Mouse (Mus musculus) intestine, postnatal 0 days (tissue): ENCODE results near the gene Ccdc62. TPM values are rescaled to one million over a fixed set of nuclear protein-coding genes. Genes with fewer than 3 reads are reported as not detected.

ENCODE experiments used
- ATAC-seq: fragments of 200-750 bp; cut with Nextera tagmentation; 2 replicates; pipeline ENCODE4 v1.8.0; 2017; ENCODE audit warnings: mild to moderate bottlenecking, moderate TSS enrichment, moderate library complexity
- H3K27ac ChIP-seq: fragments of 300-500 bp; sonication (generic); 2 replicates; pipeline ENCODE4 v1.5.1; 2014; ENCODE audit warnings: mild to moderate bottlenecking, low read depth, low read length, moderate library complexity
- H3K27me3 ChIP-seq: fragments of 300-500 bp; sonication (generic); replicated peaks from 2 replicates; pipeline ENCODE4 v1.6.1; 2014; ENCODE audit warnings: low read length, mixed read lengths; ENCODE audit not compliant: control insufficient read depth, insufficient read depth
- H3K36me3 ChIP-seq: fragments of 300-500 bp; sonication (generic); 2 replicates; pipeline ENCODE4 v1.6.1; 2014; ENCODE audit warnings: mild to moderate bottlenecking, moderate library complexity; ENCODE audit not compliant: control insufficient read depth, insufficient read depth
- H3K4me1 ChIP-seq: fragments of 300-500 bp; sonication (generic); replicated peaks from 2 replicates; pipeline ENCODE4 v1.6.1; 2014; ENCODE audit warnings: antibody characterized with exemption, low read length, mixed read lengths; ENCODE audit not compliant: control insufficient read depth, insufficient read depth
- H3K4me2 ChIP-seq: fragments of 300-500 bp; sonication (generic); replicated peaks from 2 replicates; pipeline ENCODE4 v1.6.1; 2014; ENCODE audit warnings: low read depth, mild to moderate bottlenecking, moderate library complexity
- H3K4me3 ChIP-seq: fragments of 300-500 bp; sonication (generic); 2 replicates; pipeline ENCODE4 v1.5.1; 2014; ENCODE audit warnings: low read depth, low read length
- H3K9ac ChIP-seq: fragments of 300-500 bp; sonication (generic); 2 replicates; pipeline ENCODE4 v1.6.1; 2014; ENCODE audit warnings: mild to moderate bottlenecking, low read depth, low read length
- H3K9me3 ChIP-seq: fragments of 300-500 bp; sonication (generic); 2 replicates; pipeline ENCODE4 v1.6.1; 2016; ENCODE audit warnings: mixed run types; ENCODE audit not compliant: control insufficient read depth
- CTCF ChIP-seq: sonication (generic); IDR thresholded peaks from 2 replicates; pipeline ENCODE4 v1.5.1; 2016; ENCODE audit warnings: low read depth, mild to moderate bottlenecking, control low read depth, antibody characterized with exemption, moderate library complexity
- WGBS: fragments of 180-500 bp; shearing (Covaris S2); extraction: QIAGEN DNeasy Blood & Tissue Kit; methylation state at CpG from one replicate; pipeline ENCODE4 v1.1.7; 2014; 5-methylcytosine and 5-hydroxymethylcytosine counted together
- polyA plus RNA-seq: library from polyadenylated mRNA; unstranded; fragments of >200 nt; fragmentation: Nextera tagmentation; extraction: Ambion mirVana; gene quantifications from 2 replicates; pipeline ENCODE4 v1.2.1, GENCODE M21; 2015

The Ccdc62 gene
- polyA plus RNA-seq, 1 experiment from 2014 or later: 3.8 TPM

- Histone ChIP-seq H3K9me3 (no peaks in the 10 kb centered on the region), H3K4me1 (peaks cover 15% of the 10 kb centered on the region; the same call in 1 of the 2 replicates), H3K36me3 (no peaks in the 10 kb centered on the region), H3K27ac (no peak overlapping the region; the same call in 1 of the 2 replicates), H3K9ac (no peak overlapping the region), H3K4me2 (no peak overlapping the region), H3K4me3 (no peak overlapping the region), H3K27me3 (no peaks in the 10 kb centered on the region)
- 75% methylated on average over 18 of the region's 18 CpGs for WGBS
- no peak for ATAC-seq
- TF ChIP-seq CTCF: no peak
Measured at GRCm38 (mm10) chr5:123979221-123979979, 48.9 kb downstream of the Ccdc62 start.

DNA sequence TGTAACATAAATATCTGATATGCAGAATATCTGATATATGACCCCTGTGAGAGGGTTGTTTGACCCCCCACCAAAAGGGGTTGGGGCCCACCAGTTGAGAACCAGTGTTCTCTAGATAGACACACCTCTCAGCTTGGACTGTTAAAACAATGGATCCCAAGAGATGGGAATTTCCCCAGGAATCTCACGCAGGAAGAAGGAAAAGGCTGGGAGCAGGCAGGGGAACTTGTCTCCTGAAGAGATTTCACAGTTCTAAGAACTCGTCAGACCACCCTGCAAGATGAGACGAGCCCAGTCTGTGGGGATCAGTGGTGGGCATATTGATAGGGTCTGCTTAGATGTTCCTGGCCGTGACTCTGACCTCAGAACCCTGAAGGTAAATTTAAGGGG, 49.5 kb downstream of the Ccdc62 start:
- Histone ChIP-seq H3K9me3 (no peaks in the 10 kb centered on the region), H3K27me3 (no peaks in the 10 kb centered on the region), H3K36me3 (no peaks in the 10 kb centered on the region), H3K9ac (no peak overlapping the region), H3K4me1 (peaks cover 15% of the 10 kb centered on the region; the same call in 1 of the 2 replicates), H3K4me3 (no peak overlapping the region), H3K27ac (no peak overlapping the region), H3K4me2 (no peak overlapping the region)
- TF ChIP-seq CTCF: no peak
- no peak for ATAC-seq
- WGBS: 61% methylated on average over 4 of the region's 4 CpGs

DNA sequence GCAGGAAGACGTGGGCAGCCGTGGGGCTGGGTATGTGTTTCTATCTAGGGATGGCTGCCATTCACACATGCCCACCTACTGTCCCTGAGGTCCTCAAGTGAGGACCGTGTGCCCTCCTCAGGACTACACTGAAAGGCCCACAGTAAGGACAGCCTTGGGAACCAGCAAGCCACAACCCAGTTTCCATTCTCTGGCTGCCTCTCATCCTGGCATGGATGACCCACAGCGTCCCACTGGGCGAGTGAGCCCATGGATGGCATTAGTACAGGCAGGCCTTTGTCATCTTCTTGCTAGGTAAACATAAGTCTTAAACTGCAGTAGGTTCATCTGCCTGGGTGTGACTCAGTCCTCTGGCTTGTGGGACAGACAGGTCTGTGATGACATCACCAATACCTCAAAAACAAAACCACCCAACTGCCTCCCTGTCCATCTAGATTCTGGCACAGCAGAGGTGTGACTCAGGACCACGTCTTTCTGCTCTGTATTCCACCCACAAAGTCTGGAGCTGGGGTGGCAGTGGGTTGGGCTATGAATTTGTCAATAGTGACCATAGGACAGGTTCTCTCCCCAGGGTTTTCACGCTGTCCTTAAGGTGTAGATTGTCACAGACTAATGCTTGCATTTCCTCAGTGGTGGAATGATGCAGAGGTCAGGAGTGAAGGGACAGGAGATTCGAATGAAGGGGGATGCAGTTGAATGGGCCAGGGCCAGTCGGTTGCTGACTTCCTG, 50.2 kb downstream of the Ccdc62 start:
- 73% methylated on average over 9 of the region's 9 CpGs for WGBS
- Histone ChIP-seq H3K4me3 (no peak overlapping the region), H3K27ac (no peak overlapping the region), H3K27me3 (no peaks in the 10 kb centered on the region), H3K9ac (no peak overlapping the region), H3K4me2 (no peak overlapping the region), H3K4me1 (peaks cover 15% of the 10 kb centered on the region; the same call in 1 of the 2 replicates), H3K9me3 (no peaks in the 10 kb centered on the region), H3K36me3 (no peaks in the 10 kb centered on the region)
- TF ChIP-seq CTCF: no peak
- ATAC-seq: no peak

DNA sequence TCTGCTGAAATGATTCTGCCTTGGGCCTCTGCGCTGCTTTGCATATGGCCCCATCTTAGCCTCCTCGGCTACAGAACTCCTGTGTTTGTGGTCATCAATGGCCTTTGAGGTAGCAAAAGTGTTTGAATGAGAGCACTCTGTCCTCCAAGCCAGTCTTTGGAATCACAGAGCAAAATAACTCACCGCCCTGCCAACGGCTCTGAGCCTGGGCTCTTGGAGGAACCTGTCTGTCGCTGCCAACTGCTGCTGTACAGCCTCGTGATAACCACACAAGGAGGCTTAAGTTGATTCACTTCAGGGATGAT, 50.7 kb downstream of the Ccdc62 start:
- TF ChIP-seq CTCF: no peak
- Histone ChIP-seq H3K36me3 (no peaks in the 10 kb centered on the region), H3K4me1 (peaks cover 15% of the 10 kb centered on the region; the same call in 1 of the 2 replicates), H3K27ac (no peak overlapping the region), H3K4me3 (no peak overlapping the region), H3K27me3 (no peaks in the 10 kb centered on the region), H3K9me3 (no peaks in the 10 kb centered on the region), H3K4me2 (no peak overlapping the region), H3K9ac (no peak overlapping the region)
- ATAC-seq: no peak
- WGBS: 59% methylated on average over 6 of the region's 6 CpGs

DNA sequence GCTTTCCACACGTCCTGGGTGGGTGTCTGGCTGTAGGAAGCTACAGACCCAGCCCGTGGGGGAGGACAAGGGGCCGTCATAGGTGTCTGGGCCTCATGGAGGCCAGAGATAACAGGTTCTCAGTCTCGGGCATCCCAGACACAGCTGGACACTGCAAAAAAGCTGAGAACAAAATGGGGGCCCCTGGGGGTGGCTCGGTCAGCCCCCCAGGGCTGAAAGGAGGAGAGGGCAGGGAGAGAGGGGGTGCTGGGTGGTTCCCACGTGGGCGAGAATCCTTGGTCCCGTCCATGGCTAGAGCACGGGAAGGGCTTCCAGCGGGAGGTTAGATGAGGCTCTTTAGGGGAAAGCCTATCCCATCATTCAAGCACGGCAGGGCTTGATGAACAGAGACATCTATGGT, 52.4 kb downstream of the Ccdc62 start:
- 63% methylated on average over 11 of the region's 11 CpGs for WGBS

GRCm38 (mm10) chr5:123985434-123985833, 55.0 kb downstream of the Ccdc62 start:
- no peak for ATAC-seq
- Histone ChIP-seq H3K9me3 (no peaks in the 10 kb centered on the region), H3K4me3 (no peak overlapping the region), H3K27me3 (no peaks in the 10 kb centered on the region), H3K4me2 (no peak overlapping the region), H3K36me3 (peaks cover 8% of the 10 kb centered on the region; the same call in 1 of the 2 replicates), H3K4me1 (peaks cover 11% of the 10 kb centered on the region), H3K27ac (no peak overlapping the region), H3K9ac (no peak overlapping the region)
- TF ChIP-seq CTCF: no peak
- 71% methylated on average over 9 of the region's 9 CpGs for WGBS

More for the DNA sequence above, 52.4 kb downstream of the Ccdc62 start:
- Histone ChIP-seq H3K27ac (no peak overlapping the region), H3K4me1 (peaks cover 11% of the 10 kb centered on the region), H3K9ac (no peak overlapping the region), H3K9me3 (no peaks in the 10 kb centered on the region), H3K27me3 (no peaks in the 10 kb centered on the region), H3K36me3 (no peaks in the 10 kb centered on the region), H3K4me2 (no peak overlapping the region), H3K4me3 (no peak overlapping the region)
- ATAC-seq: no peak
- no peak for TF ChIP-seq CTCF
